ENCODE assay signal across 9 mouse cellular contexts in the genomic region with DNA sequence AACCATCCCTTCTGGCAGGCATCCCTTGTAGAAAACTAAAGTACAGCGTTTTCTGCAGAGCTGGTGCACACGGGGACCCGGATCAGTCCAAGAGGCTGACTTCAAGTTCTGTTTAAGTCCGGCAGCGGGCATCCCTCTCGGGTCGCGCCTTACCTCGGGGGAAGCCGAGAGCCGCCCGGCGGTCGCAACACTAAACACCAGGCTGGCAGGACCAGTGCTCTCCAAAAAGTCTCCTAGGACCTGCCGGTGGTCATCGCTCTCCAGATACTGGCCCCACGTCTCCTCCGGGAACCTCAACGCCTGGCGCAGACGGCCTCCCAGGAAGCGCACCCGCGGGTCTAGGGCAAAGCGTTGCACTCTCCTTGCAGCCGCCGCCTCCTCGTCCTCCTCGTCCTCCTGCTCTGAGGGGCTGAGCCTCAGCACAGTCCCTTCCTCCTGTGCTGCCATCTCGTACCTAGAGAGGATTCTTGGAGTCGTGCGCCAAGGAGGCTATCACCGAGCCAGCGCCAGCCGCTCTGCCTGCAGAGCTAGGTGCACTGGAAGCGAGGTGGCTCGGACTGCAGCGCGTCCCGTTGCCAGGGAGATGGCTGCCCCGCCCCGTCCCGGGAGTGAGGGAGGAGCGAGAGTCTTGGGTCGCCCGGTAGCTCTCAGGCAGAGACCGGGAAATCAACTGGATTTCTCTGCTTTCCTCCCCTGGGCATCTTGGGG. TPM values are rescaled to one million over a fixed set of nuclear protein-coding genes. Genes with fewer than 3 reads are reported as not detected.
DNase-seq lines count a peak whose midpoint lies in the region; ATAC-seq and TF ChIP-seq lines count a peak whose summit lies in the region.
"Had no signal": no experiment of that assay in that cellular context is flagged by ENCODE, and none has a peak within 500 bp of the region (broad histone marks: within the 10 kb centered on the region; RNA-seq: fewer than 3 reads in every experiment).

A gene (minus strand): TSS at position 658 of the 708 bp plus-strand sequence.

- no peaks in the 10 kb centered on the region for H3K9me3 ChIP-seq in embryonic facial prominence, embryonic 11.5 days (replicated peaks; ENCODE audit: control insufficient read depth, low read length)
- H3K9me3 ChIP-seq in intestine, postnatal 0 days (ENCODE audit: control insufficient read depth): no peaks in the 10 kb centered on the region
- H3K9me3 ChIP-seq in limb, embryonic 10.5 days (replicated peaks): no peaks in the 10 kb centered on the region
- H3K9me3 ChIP-seq in midbrain, embryonic 11.5 days (ENCODE audit: control insufficient read depth, low read length): no peaks in the 10 kb centered on the region

- no peak for TF ChIP-seq CTCF in intestine, postnatal 0 days (IDR thresholded peaks at IDR 0.05; ENCODE audit: low read depth)
- no peak for TF ChIP-seq CTCF in small intestine, adult 2 months (IDR thresholded peaks at IDR 0.05; ENCODE audit: extremely low read depth, insufficient read length, insufficient replicate concordance, low read depth, low read length)

- TF ChIP-seq POLR2A in small intestine, adult 2 months (IDR thresholded peaks at IDR 0.05; ENCODE audit: low read depth, low read length): no peak

- 1% methylated on average over 47 of the region's 47 CpGs for WGBS in embryonic facial prominence, embryonic 11.5 days
- under 1% methylated on average over 47 of the region's 47 CpGs for WGBS in intestine, postnatal 0 days
- WGBS in limb, embryonic 10.5 days: under 1% methylated on average over 47 of the region's 47 CpGs
- 0% methylated on average over 47 of the region's 47 CpGs for WGBS in midbrain, embryonic 11.5 days
- WGBS in small intestine, adult 2 months: under 1% methylated on average over 47 of the region's 47 CpGs

- H3K27ac ChIP-seq in embryonic facial prominence, embryonic 11.5 days (replicated peaks; ENCODE audit: low read depth, low read length): no peak within 1 kb of the TSS
- H3K27ac ChIP-seq in intestine, postnatal 0 days (ENCODE audit: low read depth, low read length): no peak within 1 kb of the TSS
- H3K27ac ChIP-seq in limb, embryonic 10.5 days: no peak within 1 kb of the TSS
- H3K27ac ChIP-seq in midbrain, embryonic 11.5 days (ENCODE audit: low read depth, low read length): no peak within 1 kb of the TSS
- H3K27ac ChIP-seq in small intestine, adult 2 months (ENCODE audit: insufficient read depth, low read depth, low read length): no peak within 1 kb of the TSS

- peak within 1 kb of the TSS; percentile 48 for H3K4me3 ChIP-seq in embryonic facial prominence, embryonic 11.5 days (ENCODE audit: low read depth, low read length)
- H3K4me3 ChIP-seq in intestine, postnatal 0 days (ENCODE audit: low read depth, low read length): peak within 1 kb of the TSS; percentile 57
- peak within 1 kb of the TSS; percentile 61 for H3K4me3 ChIP-seq in limb, embryonic 10.5 days
- peak within 1 kb of the TSS; percentile 51 for H3K4me3 ChIP-seq in midbrain, embryonic 11.5 days (ENCODE audit: low read depth, low read length)
- peak within 1 kb of the TSS; percentile 62 for H3K4me3 ChIP-seq in small intestine, adult 2 months (ENCODE audit: low read depth, low read length)

- no peaks in the 10 kb centered on the region for H3K4me1 ChIP-seq in embryonic facial prominence, embryonic 11.5 days (ENCODE audit: control insufficient read depth, insufficient read depth, low read length)
- 0 out of 2 replicates have a peak, but pooled peaks cover 3% of the 10 kb centered on the region for H3K4me1 ChIP-seq in intestine, postnatal 0 days (replicated peaks; ENCODE audit: control insufficient read depth, insufficient read depth, low read length)
- H3K4me1 ChIP-seq in limb, embryonic 10.5 days: peaks cover 9% of the 10 kb centered on the region
- H3K4me1 ChIP-seq in midbrain, embryonic 11.5 days (ENCODE audit: control insufficient read depth, insufficient read depth, low read length): peaks cover 7% of the 10 kb centered on the region; the same call in 1 of the 2 replicates
- H3K4me1 ChIP-seq in small intestine, adult 2 months (ENCODE audit: control insufficient read depth, insufficient read depth, insufficient read length, low read length): peaks cover 5% of the 10 kb centered on the region; the same call in 1 of the 2 replicates

- H3K27me3 ChIP-seq in embryonic facial prominence, embryonic 11.5 days (ENCODE audit: control insufficient read depth, insufficient read depth, low read length): peaks cover 14% of the 10 kb centered on the region
- peaks cover 6% of the 10 kb centered on the region; the same call in 1 of the 2 replicates for H3K27me3 ChIP-seq in intestine, postnatal 0 days (replicated peaks; ENCODE audit: control insufficient read depth, insufficient read depth, low read length)
- peaks cover 51% of the 10 kb centered on the region for H3K27me3 ChIP-seq in limb, embryonic 10.5 days (ENCODE audit: low read depth, poor library complexity, severe bottlenecking)
- H3K27me3 ChIP-seq in midbrain, embryonic 11.5 days (ENCODE audit: control insufficient read depth, insufficient read depth, low read length): peaks cover 36% of the 10 kb centered on the region
- H3K27me3 ChIP-seq in small intestine, adult 2 months (ENCODE audit: control insufficient read depth, insufficient read depth, low read length): peaks cover 6% of the 10 kb centered on the region; the same call in 1 of the 2 replicates

- peak; percentile 36 to 50 for DNase-seq in adrenal gland, postnatal 4 days (ENCODE audit: low spot score in 2 of 2)
- peak; percentile 85 for DNase-seq in embryonic facial prominence, embryonic 11.5 days (ENCODE audit: low spot score)
- peak; percentile 92 for DNase-seq in heart, adult 11 months
- peak; percentile 86 for DNase-seq in limb, embryonic 10.5 days (ENCODE audit: low spot score)
- peak; percentile 98 for DNase-seq in midbrain, embryonic 11.5 days (ENCODE audit: low spot score, missing footprints)

- peak within 1 kb of the TSS; percentile 94 for H3K4me2 ChIP-seq in embryonic facial prominence, embryonic 11.5 days (ENCODE audit: low read depth, low read length)
- H3K4me2 ChIP-seq in intestine, postnatal 0 days (replicated peaks; ENCODE audit: low read depth): peak within 1 kb of the TSS; percentile 96
- H3K4me2 ChIP-seq in midbrain, embryonic 11.5 days: peak within 1 kb of the TSS; percentile 94

- H3K36me3 ChIP-seq in embryonic facial prominence, embryonic 11.5 days (replicated peaks; ENCODE audit: control insufficient read depth, insufficient read depth, low read depth, low read length): no peaks in the 10 kb centered on the region
- no peaks in the 10 kb centered on the region for H3K36me3 ChIP-seq in intestine, postnatal 0 days (ENCODE audit: control insufficient read depth, insufficient read depth)
- H3K36me3 ChIP-seq in limb, embryonic 10.5 days: no peaks in the 10 kb centered on the region
- H3K36me3 ChIP-seq in midbrain, embryonic 11.5 days (ENCODE audit: control insufficient read depth, insufficient read depth, low read length): no peaks in the 10 kb centered on the region
- H3K36me3 ChIP-seq in small intestine, adult 2 months (ENCODE audit: control insufficient read depth, insufficient read depth, low read length): no peaks in the 10 kb centered on the region

- H3K9ac ChIP-seq in embryonic facial prominence, embryonic 11.5 days (replicated peaks; ENCODE audit: low read length): 0 out of 2 replicates have a peak within 1 kb of the TSS, but pooled peaks have one; percentile 22
- H3K9ac ChIP-seq in intestine, postnatal 0 days (ENCODE audit: low read depth, low read length): peak within 1 kb of the TSS; percentile 27; the same call in 1 of the 2 replicates
- H3K9ac ChIP-seq in midbrain, embryonic 11.5 days (ENCODE audit: low read length): peak within 1 kb of the TSS; percentile 30; the same call in 1 of the 2 replicates

- peak; percentile 98 for ATAC-seq in embryonic facial prominence, embryonic 11.5 days (replicated peaks; ENCODE audit: insufficient number of reproducible peaks, low FRiP score, low TSS enrichment, low read depth)
- ATAC-seq in intestine, postnatal 0 days: peak; percentile 99
- ATAC-seq in midbrain, embryonic 11.5 days (ENCODE audit: low FRiP score): peak; percentile 100
- ATAC-seq in monocyte, adult 5-6 weeks (replicated peaks; ENCODE audit: insufficient number of reproducible peaks, low FRiP score, low TSS enrichment, poor library complexity, severe bottlenecking): no peak

RNA-seq across cellular contexts. Expression of the gene that starts here (rescaled TPM):
- total RNA-seq in adrenal gland, postnatal 4 days (2021): under 1 TPM; 0.11 to 0.22 TPM
- 0.17 and 0.29 TPM in 2 replicates for polyA plus RNA-seq in embryonic facial prominence, embryonic 11.5 days (2014; fragmentation: Nextera tagmentation; extraction: Ambion mirVana)
- polyA plus RNA-seq in intestine, postnatal 0 days (2015; fragmentation: Nextera tagmentation; extraction: Ambion mirVana): 0.01 and 0.08 TPM in 2 replicates
- polyA plus RNA-seq in limb, embryonic 10.5 days (2016; fragmentation: Nextera tagmentation; extraction: Ambion mirVana): 0.01 and 0.04 TPM in 2 replicates
- polyA plus RNA-seq in midbrain, embryonic 11.5 days (2014; fragmentation: Nextera tagmentation; extraction: Ambion mirVana): 0.29 and 0.37 TPM in 2 replicates
- 0.01 TPM in 2 replicates for polyA plus RNA-seq in small intestine, adult 2 months (2012; rRNA removed)
- total RNA-seq in monocyte, adult 5-6 weeks (2017): 0.21 to 0.49 TPM (median 0.38 TPM) in 3 replicates
- total RNA-seq: neutrophil, adult 5-6 weeks had no signal

Comparison
In these comparisons a context has a peak if more than half of its experiments do, and no peak if none do; other contexts are left out.
1. Peak in DNase-seq in adrenal gland, postnatal 4 days; RNA of the gene not detected or under 1 TPM.
2. Peak in DNase-seq, ATAC-seq, H3K4me3 ChIP-seq, H3K9ac ChIP-seq and H3K4me2 ChIP-seq in embryonic facial prominence, embryonic 11.5 days; RNA of the gene not detected or under 1 TPM.
3. Peak in ATAC-seq, H3K4me3 ChIP-seq, H3K9ac ChIP-seq and H3K4me2 ChIP-seq in intestine, postnatal 0 days; RNA of the gene not detected or under 1 TPM.
4. Peak in DNase-seq and H3K4me3 ChIP-seq in limb, embryonic 10.5 days; RNA of the gene not detected or under 1 TPM.
5. Peak in DNase-seq, ATAC-seq, H3K4me3 ChIP-seq, H3K9ac ChIP-seq and H3K4me2 ChIP-seq in midbrain, embryonic 11.5 days; RNA of the gene not detected or under 1 TPM.
6. DNase-seq: peak in every context shown above with its lines; median percentile 98 in midbrain, embryonic 11.5 days; 92 in heart, adult 11 months; 86 in limb, embryonic 10.5 days; 85 in embryonic facial prominence, embryonic 11.5 days; 43 in adrenal gland, postnatal 4 days.